Mouse (Mus musculus): ENCODE results near the gene Rbms2.

DNA sequence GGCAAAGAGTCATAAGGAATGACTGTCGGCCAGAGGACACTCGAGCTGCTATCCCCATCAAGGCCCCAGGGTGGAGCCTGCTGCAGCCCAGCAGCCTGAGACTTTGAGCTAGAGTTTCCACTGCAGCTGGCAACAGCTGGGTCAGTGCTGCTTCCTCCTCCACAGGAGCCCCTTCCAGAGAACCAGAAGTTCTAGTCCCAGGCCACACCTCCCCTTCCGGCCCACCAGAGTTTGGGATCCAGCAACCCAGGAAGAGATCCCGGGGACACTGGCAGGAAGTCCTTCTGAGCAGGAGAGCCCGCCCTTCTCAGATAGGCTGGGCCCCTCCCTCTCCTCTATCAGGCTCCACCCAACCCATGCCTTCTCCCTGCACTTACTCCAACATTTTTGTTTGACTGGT lies 30.5 kb downstream of the Rbms2 start:
- TF ChIP-seq POLR2A (IDR thresholded peaks at IDR 0.05; ENCODE audit: insufficient read depth, low read depth, low read length) (peak; percentile 67), CTCF (IDR thresholded peaks at IDR 0.05) (peak; percentile 83), EP300 (IDR thresholded peaks at IDR 0.05; ENCODE audit: insufficient read depth, low read depth, low read length) (peak; percentile 99)
